Mouse (Mus musculus): ENCODE data around the gene Rspry1.

- TF ChIP-seq CTCF (IDR thresholded peaks at IDR 0.05; ENCODE audit: low read depth) (no peak), EP300 (IDR thresholded peaks at IDR 0.05; ENCODE audit: low read depth) (no peak)
These were observed 98.7 kb downstream of the Rspry1 start for GRCm38 (mm10) chr8:94700421-94700935.

Data from liver, postnatal 0 days (tissue).